In genomic region chr15:85822011-85822359, GRCm38 (mm10) we compare ENCODE assay signal across 10 mouse cellular contexts. TPM values are rescaled to one million over a fixed set of nuclear protein-coding genes. Genes with fewer than 3 reads are reported as not detected.
A peak's percentile ranks its signal among the peaks of the same experiment; 100 is the strongest.
DNase-seq lines count a peak whose midpoint lies in the region; ATAC-seq and TF ChIP-seq lines count a peak whose summit lies in the region.
"Had no signal": no experiment of that assay in that cellular context is flagged by ENCODE, and none has a peak within 500 bp of the region (broad histone marks: within the 10 kb centered on the region; RNA-seq: fewer than 3 reads in every experiment).

No protein-coding gene starts in this region.

- H3K4me3 ChIP-seq in gastrocnemius, adult 2 months: peak overlapping the region; percentile 76
- H3K4me3 ChIP-seq in MEL (ENCODE audit: control insufficient read depth in 1 of 2, insufficient read depth in 1 of 2, low read depth in 2 of 2, low read length in 2 of 2): peak overlapping the region; percentile 56 to 78
- H3K4me3 ChIP-seq in hindbrain, embryonic 10.5 days: peak overlapping the region; percentile 67

- no peak for TF ChIP-seq EP300 in MEL (IDR thresholded peaks at IDR 0.05; ENCODE audit: low read depth in 1 of 2, low read length in 2 of 2)

- no peaks in the 10 kb centered on the region; the same call in 1 of the 2 replicates for H3K79me2 ChIP-seq in MEL (ENCODE audit: control insufficient read depth, insufficient read depth, low read length, poor library complexity)

- no peak for ATAC-seq in granulocyte monocyte progenitor cell, adult 5-6 weeks (replicated peaks; ENCODE audit: poor library complexity, severe bottlenecking)
- no peak for ATAC-seq in monocyte, adult 5-6 weeks (replicated peaks; ENCODE audit: insufficient number of reproducible peaks, low FRiP score, low TSS enrichment, poor library complexity, severe bottlenecking)

- peaks cover 0 to 5% of the 10 kb centered on the region in 2 experiments; a peak in 1 of 4 replicates for H3K36me3 ChIP-seq in MEL (ENCODE audit: control insufficient read depth in 1 of 2, insufficient read depth in 2 of 2, low read length in 2 of 2)
- H3K36me3 ChIP-seq in hindbrain, embryonic 10.5 days: no peaks in the 10 kb centered on the region

- no peaks in the 10 kb centered on the region for H3K27me3 ChIP-seq in MEL (ENCODE audit: control insufficient read depth in 1 of 2, insufficient read depth in 2 of 2, low read length in 2 of 2)
- H3K27me3 ChIP-seq in hindbrain, embryonic 10.5 days (ENCODE audit: insufficient read depth, poor library complexity, severe bottlenecking): peaks cover 38% of the 10 kb centered on the region

- no peak for TF ChIP-seq RAD21 in MEL (IDR thresholded peaks at IDR 0.05; ENCODE audit: low read depth, low read length)

- intact Hi-C loops in gastrocnemius, adult 2 months (cut with DNase I): no loop called here
- intact Hi-C loops in gastrocnemius, postnatal 14 days (cut with DNase I; ENCODE audit: low total_unique reads): no loop called here

- no peak for TF ChIP-seq POLR2A in MEL (IDR thresholded peaks at IDR 0.05; ENCODE audit: control insufficient read depth in 1 of 2, insufficient read depth in 1 of 2, low read depth in 1 of 2, low read length in 2 of 2, poor library complexity in 1 of 2)

- WGBS in hindbrain, embryonic 10.5 days: 16% methylated on average over 4 of the region's 4 CpGs

- H3K9ac ChIP-seq in MEL (ENCODE audit: control insufficient read depth, low read depth, low read length, poor library complexity, severe bottlenecking): peak overlapping the region; percentile 76

- DNase-seq in gastrocnemius, adult 2 months: no peak
- DNase-seq in gastrocnemius, postnatal 14 days: no peak
- peak; percentile 54 for DNase-seq in MEL (ENCODE audit: low read depth, low spot score)
- DNase-seq in hindbrain, embryonic 10.5 days (ENCODE audit: low spot score): no peak
- peak; percentile 18 for DNase-seq in lung, postnatal 10 days
- no peak for DNase-seq in thymus, adult 18-20 months

- H3K9me3 ChIP-seq in MEL (replicated peaks; ENCODE audit: insufficient read depth, low read length): no peaks in the 10 kb centered on the region
- H3K9me3 ChIP-seq in hindbrain, embryonic 10.5 days: peaks cover 5% of the 10 kb centered on the region; the same call in 1 of the 2 replicates

- H3K27ac ChIP-seq in gastrocnemius, adult 2 months: peak overlapping the region; percentile 66
- H3K27ac ChIP-seq in MEL (ENCODE audit: control insufficient read depth, low read depth, low read length): no peak overlapping the region
- H3K27ac ChIP-seq in hindbrain, embryonic 10.5 days: peak overlapping the region; percentile 86

- no peak for TF ChIP-seq CTCF in gastrocnemius, adult 2 months (IDR thresholded peaks at IDR 0.05)
- peak in 1 of 3 experiments; percentile 6; a peak in 1 of 6 replicates for TF ChIP-seq CTCF in MEL (IDR thresholded peaks at IDR 0.05 in 2 of 3, conservative IDR thresholded peaks at IDR 0.05 in 1 of 3; ENCODE audit: control insufficient read depth in 1 of 3, insufficient read depth in 1 of 3, low read depth in 2 of 3, low read length in 3 of 3, poor library complexity in 1 of 3, severe bottlenecking in 1 of 3)

- peaks cover 2 to 6% of the 10 kb centered on the region in 2 experiments; a peak in 2 of 4 replicates for H3K4me1 ChIP-seq in MEL (ENCODE audit: control insufficient read depth in 1 of 2, insufficient read depth in 2 of 2, low read length in 2 of 2)
- peaks cover 12% of the 10 kb centered on the region for H3K4me1 ChIP-seq in hindbrain, embryonic 10.5 days (replicated peaks)

TF ChIP-seq in MEL, 35 proteins besides CTCF, POLR2A, EP300 and RAD21:
- TF ChIP-seq USF1 (IDR thresholded peaks at IDR 0.05; ENCODE audit: low read depth, low read length) (no peak), GABPA (IDR thresholded peaks at IDR 0.05; ENCODE audit: low read depth, low read length) (no peak), RCOR1 (IDR thresholded peaks at IDR 0.05; ENCODE audit: low read depth, low read length) (no peak)

RNA-seq across cellular contexts. Expression of gene Pkdrej, which starts 0.5 kb away (rescaled TPM):
- total RNA-seq in gastrocnemius, adult 2 months (2021): under 1 TPM; 0.15 to 0.67 TPM
- under 1 TPM; 0.23 to 0.31 TPM for total RNA-seq in gastrocnemius, postnatal 14 days (2021)
- total RNA-seq in MEL (2012; rRNA removed): 0.20 and 0.27 TPM in 2 replicates
- under 1 TPM in 1 of 2 experiments, not detected in 1; 0.56 TPM for polyA plus RNA-seq in MEL (2012; ENCODE audit: insufficient read depth in 1 of 2, insufficient read length in 2 of 2, low read depth in 1 of 2, low replicate concordance in 2 of 2, missing spikeins in 1 of 2)
- 0.04 TPM in 1 of 2 replicates, not detected in the other for polyA plus RNA-seq in hindbrain, embryonic 10.5 days (2016; fragmentation: Nextera tagmentation; extraction: Ambion mirVana)
- total RNA-seq in granulocyte monocyte progenitor cell, adult 5-6 weeks (2014; fragmentation: Nextera tagmentation): not detected in 2 replicates
- total RNA-seq in granulocyte monocyte progenitor cell, adult 5-6 weeks (2017): not detected in 2 replicates
- total RNA-seq in monocyte, adult 5-6 weeks (2017): not detected in 3 replicates
- total RNA-seq: CH12.LX; hematopoietic stem cell, adult 5-6 weeks had no signal

RNA-seq across cellular contexts. Expression of gene Ttc38, which starts 10.1 kb away (rescaled TPM):
- 1 to 10 TPM; 3.4 to 6.0 TPM for total RNA-seq in gastrocnemius, adult 2 months (2021)
- 1 to 10 TPM; 4.4 to 5.1 TPM for total RNA-seq in gastrocnemius, postnatal 14 days (2021)
- 1.8 and 2.1 TPM in 2 replicates for total RNA-seq in MEL (2012; rRNA removed)
- polyA plus RNA-seq in MEL (2012; ENCODE audit: insufficient read depth in 1 of 2, insufficient read length in 2 of 2, low read depth in 1 of 2, low replicate concordance in 2 of 2, missing spikeins in 1 of 2): 1 to 10 TPM in 1 of 2 experiments, not detected in 1; 4.2 TPM
- polyA plus RNA-seq in hindbrain, embryonic 10.5 days (2016; fragmentation: Nextera tagmentation; extraction: Ambion mirVana): 2.9 and 3.0 TPM in 2 replicates
- total RNA-seq in granulocyte monocyte progenitor cell, adult 5-6 weeks (2014; fragmentation: Nextera tagmentation): 2.9 and 9.4 TPM in 2 replicates
- total RNA-seq in granulocyte monocyte progenitor cell, adult 5-6 weeks (2017): 3.1 and 5.0 TPM in 2 replicates
- 6.7 to 8.5 TPM (median 7.5 TPM) in 3 replicates for total RNA-seq in monocyte, adult 5-6 weeks (2017)

RNA-seq across cellular contexts. Expression of gene Cdpf1, which starts 10.5 kb away (rescaled TPM):
- 10 to 100 TPM; 44.7 to 57.0 TPM for total RNA-seq in gastrocnemius, adult 2 months (2021)
- 10 to 100 TPM; 30.6 to 32.4 TPM for total RNA-seq in gastrocnemius, postnatal 14 days (2021)
- total RNA-seq in MEL (2012; rRNA removed): 30.5 and 34.4 TPM in 2 replicates
- 10 to 100 TPM in 1 of 2 experiments, not detected in 1; 44.0 TPM for polyA plus RNA-seq in MEL (2012; ENCODE audit: insufficient read depth in 1 of 2, insufficient read length in 2 of 2, low read depth in 1 of 2, low replicate concordance in 2 of 2, missing spikeins in 1 of 2)
- 30.9 and 31.6 TPM in 2 replicates for polyA plus RNA-seq in hindbrain, embryonic 10.5 days (2016; fragmentation: Nextera tagmentation; extraction: Ambion mirVana)
- 13.5 and 17.1 TPM in 2 replicates for total RNA-seq in granulocyte monocyte progenitor cell, adult 5-6 weeks (2014; fragmentation: Nextera tagmentation)
- 10.8 and 11.1 TPM in 2 replicates for total RNA-seq in granulocyte monocyte progenitor cell, adult 5-6 weeks (2017)
- 13.2 to 15.6 TPM (median 14.4 TPM) in 3 replicates for total RNA-seq in monocyte, adult 5-6 weeks (2017)

RNA-seq across cellular contexts. Expression of gene Gtse1, which starts 37.6 kb away (rescaled TPM):
- total RNA-seq in gastrocnemius, adult 2 months (2021): under 1 TPM in 1 of 2 experiments, not detected in 1; 0.14 TPM
- 1 to 10 TPM; 1.0 to 1.4 TPM for total RNA-seq in gastrocnemius, postnatal 14 days (2021)
- 22.6 and 24.1 TPM in 2 replicates for total RNA-seq in MEL (2012; rRNA removed)
- polyA plus RNA-seq in MEL (2012; ENCODE audit: insufficient read depth in 1 of 2, insufficient read length in 2 of 2, low read depth in 1 of 2, low replicate concordance in 2 of 2, missing spikeins in 1 of 2): 10 to 100 TPM in 1 of 2 experiments, not detected in 1; 38.3 TPM
- 45.6 and 52.8 TPM in 2 replicates for polyA plus RNA-seq in hindbrain, embryonic 10.5 days (2016; fragmentation: Nextera tagmentation; extraction: Ambion mirVana)
- 7.9 and 13.6 TPM in 2 replicates for total RNA-seq in granulocyte monocyte progenitor cell, adult 5-6 weeks (2014; fragmentation: Nextera tagmentation)
- 19.5 and 20.0 TPM in 2 replicates for total RNA-seq in granulocyte monocyte progenitor cell, adult 5-6 weeks (2017)
- 0.97 to 1.2 TPM in 2 of 3 replicates, not detected in the other for total RNA-seq in monocyte, adult 5-6 weeks (2017)

RNA-seq across cellular contexts. Expression of gene Trmu, which starts 57.1 kb away (rescaled TPM):
- 10 to 100 TPM in 1 of 2 experiments, 1 to 10 TPM in 1; 9.5 to 15.2 TPM for total RNA-seq in gastrocnemius, adult 2 months (2021)
- total RNA-seq in gastrocnemius, postnatal 14 days (2021): 10 to 100 TPM; 13.7 to 21.3 TPM
- 19.1 and 21.9 TPM in 2 replicates for total RNA-seq in MEL (2012; rRNA removed)
- polyA plus RNA-seq in MEL (2012; ENCODE audit: insufficient read depth in 1 of 2, insufficient read length in 2 of 2, low read depth in 1 of 2, low replicate concordance in 2 of 2, missing spikeins in 1 of 2): 10 to 100 TPM in 1 of 2 experiments, not detected in 1; 22.2 TPM
- 36.7 and 37.6 TPM in 2 replicates for polyA plus RNA-seq in hindbrain, embryonic 10.5 days (2016; fragmentation: Nextera tagmentation; extraction: Ambion mirVana)
- 17.2 and 32.2 TPM in 2 replicates for total RNA-seq in granulocyte monocyte progenitor cell, adult 5-6 weeks (2014; fragmentation: Nextera tagmentation)
- total RNA-seq in granulocyte monocyte progenitor cell, adult 5-6 weeks (2017): 22.3 and 28.7 TPM in 2 replicates
- total RNA-seq in monocyte, adult 5-6 weeks (2017): 13.9 to 27.9 TPM (median 21.2 TPM) in 3 replicates

Comparison
In these comparisons a context has a peak if more than half of its experiments do, and no peak if none do; other contexts are left out.
1. DNase-seq: peak in MEL (single experiment) and lung, postnatal 10 days (single experiment); none in gastrocnemius, adult 2 months (single experiment), gastrocnemius, postnatal 14 days (single experiment), hindbrain, embryonic 10.5 days (single experiment) and thymus, adult 18-20 months (0 of 2).
2. Peak in every context shown above with its lines, with median percentiles within 50 percentile points of each other: H3K4me3 ChIP-seq.